Mouse (Mus musculus): ENCODE results near the gene Prph2.

GRCm38 (mm10) chr17:46929897-46930296, 19.6 kb downstream of the Prph2 start:
- no peak for TF ChIP-seq POLR2A (IDR thresholded peaks at IDR 0.05; ENCODE audit: borderline replicate concordance, control insufficient read depth, low read depth, low read length)
- no peak for TF ChIP-seq CTCF (IDR thresholded peaks at IDR 0.05; ENCODE audit: control insufficient read depth, insufficient read depth, low read length)

Data from bone marrow, adult 2 months (tissue).